Mouse (Mus musculus): Measurements from ENCODE around the gene Zyg11b. TPM values are rescaled to one million over a fixed set of nuclear protein-coding genes. Genes with fewer than 3 reads are reported as not detected.

Zyg11b gene
- polyA plus RNA-seq, 1 experiment from 2014 or later: 5.2 TPM

- no peak for DNase-seq (ENCODE audit: low spot score)
- ATAC-seq: no peak
- under 1% methylated on average over 13 of the region's 14 CpGs for WGBS
- Histone ChIP-seq H3K4me3 (ENCODE audit: low read depth, low read length) (peak overlapping the region; percentile 91), H3K9ac (replicated peaks; ENCODE audit: low read depth) (peak overlapping the region; percentile 71), H3K9me3 (ENCODE audit: low read length) (no peaks in the 10 kb centered on the region), H3K4me2 (replicated peaks; ENCODE audit: low read depth, low read length) (peak overlapping the region; percentile 80), H3K4me1 (ENCODE audit: insufficient read depth, low read depth, low read length) (peaks cover 11% of the 10 kb centered on the region; the same call in 1 of the 2 replicates), H3K36me3 (ENCODE audit: insufficient read depth, low read length) (no peaks in the 10 kb centered on the region), H3K27me3 (replicated peaks; ENCODE audit: insufficient read depth, low read length) (no peaks in the 10 kb centered on the region), H3K27ac (ENCODE audit: low read length) (peak overlapping the region; percentile 93)
- TF ChIP-seq EP300 (IDR thresholded peaks at IDR 0.05) (no peak), CTCF (IDR thresholded peaks at IDR 0.05) (no peak)
Measured at GRCm38 (mm10) chr4:108300266-108300665, 630 bp downstream of the Zyg11b start.

DNA sequence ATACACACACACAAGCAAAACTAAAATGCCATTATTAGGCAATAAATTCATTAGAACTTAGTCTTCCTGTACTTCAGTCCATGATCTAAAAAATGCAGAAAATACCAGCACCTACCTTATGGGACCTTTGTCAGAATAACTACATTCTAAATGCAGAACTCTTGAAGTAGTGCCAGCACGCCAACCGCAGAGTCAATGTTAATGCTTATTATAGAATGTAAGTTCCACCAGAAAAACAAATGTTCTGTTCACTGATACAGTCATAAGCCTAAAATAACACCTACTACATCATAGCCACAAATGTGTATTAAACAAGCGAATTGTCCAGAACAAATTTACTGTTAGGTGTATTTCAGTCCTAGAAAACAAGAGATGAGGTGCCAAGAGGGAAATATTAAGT, 23.9 kb downstream of the Zyg11b start:
- 83% methylated on average over 3 of the region's 3 CpGs for WGBS
- H3K36me3 ChIP-seq (ENCODE audit: insufficient read depth, low read length): no peaks in the 10 kb centered on the region
- no peak overlapping the region for H3K4me3 ChIP-seq (ENCODE audit: low read depth, low read length)
- ATAC-seq (no peak), DNase-seq (ENCODE audit: low spot score) (no peak)
- H3K4me1 ChIP-seq (ENCODE audit: insufficient read depth, low read depth, low read length): no peaks in the 10 kb centered on the region
- H3K4me2 ChIP-seq (replicated peaks; ENCODE audit: low read depth, low read length): no peak overlapping the region
- TF ChIP-seq EP300 (IDR thresholded peaks at IDR 0.05): no peak
- TF ChIP-seq CTCF (IDR thresholded peaks at IDR 0.05): no peak
- no peak overlapping the region for H3K9ac ChIP-seq (replicated peaks; ENCODE audit: low read depth)
- H3K27ac ChIP-seq (ENCODE audit: low read length): no peak overlapping the region
- no peaks in the 10 kb centered on the region for H3K9me3 ChIP-seq (ENCODE audit: low read length)
- H3K27me3 ChIP-seq (replicated peaks; ENCODE audit: insufficient read depth, low read length): no peaks in the 10 kb centered on the region

DNA sequence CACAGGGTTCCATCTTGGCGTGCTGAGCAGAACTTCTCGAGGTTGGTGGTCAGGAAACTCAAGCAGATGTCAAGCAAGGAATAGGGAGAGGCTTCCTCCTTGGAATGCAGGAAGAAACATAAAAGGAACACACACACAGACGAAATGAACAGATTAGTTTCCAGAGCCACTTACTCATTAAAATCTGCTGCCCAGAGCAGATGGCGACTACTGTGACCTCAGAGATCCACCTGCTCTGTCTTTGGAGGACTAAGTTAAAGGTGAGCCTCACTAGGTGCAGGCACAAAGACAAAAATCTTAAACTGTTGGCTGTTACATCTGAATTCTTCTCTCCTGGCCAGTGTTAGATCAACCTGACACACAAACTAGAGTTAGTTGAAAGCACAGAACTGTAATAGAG, 28.6 kb downstream of the Zyg11b start:
- Histone ChIP-seq H3K27me3 (replicated peaks; ENCODE audit: insufficient read depth, low read length) (no peaks in the 10 kb centered on the region), H3K4me1 (ENCODE audit: insufficient read depth, low read depth, low read length) (no peaks in the 10 kb centered on the region), H3K27ac (ENCODE audit: low read length) (no peak overlapping the region), H3K4me2 (replicated peaks; ENCODE audit: low read depth, low read length) (no peak overlapping the region), H3K36me3 (ENCODE audit: insufficient read depth, low read length) (0 out of 2 replicates have a peak, but pooled peaks cover 4% of the 10 kb centered on the region), H3K9me3 (ENCODE audit: low read length) (no peaks in the 10 kb centered on the region), H3K9ac (replicated peaks; ENCODE audit: low read depth) (no peak overlapping the region), H3K4me3 (ENCODE audit: low read depth, low read length) (no peak overlapping the region)
- no peak for DNase-seq (ENCODE audit: low spot score)
- no peak for ATAC-seq
- 78% methylated on average over 4 of the region's 4 CpGs for WGBS
- TF ChIP-seq CTCF (IDR thresholded peaks at IDR 0.05): no peak
- TF ChIP-seq EP300 (IDR thresholded peaks at IDR 0.05): no peak

GRCm38 (mm10) chr4:108265774-108266173, 35.1 kb downstream of the Zyg11b start:
- no peaks in the 10 kb centered on the region for H3K4me1 ChIP-seq (ENCODE audit: insufficient read depth, low read depth, low read length)
- TF ChIP-seq EP300 (IDR thresholded peaks at IDR 0.05): no peak
- TF ChIP-seq CTCF (IDR thresholded peaks at IDR 0.05): no peak
- DNase-seq (ENCODE audit: low spot score): no peak
- H3K4me3 ChIP-seq (ENCODE audit: low read depth, low read length): no peak overlapping the region
- no peak overlapping the region for H3K27ac ChIP-seq (ENCODE audit: low read length)
- no peaks in the 10 kb centered on the region for H3K9me3 ChIP-seq (ENCODE audit: low read length)
- no peak overlapping the region for H3K9ac ChIP-seq (replicated peaks; ENCODE audit: low read depth)
- 82% methylated on average over 7 of the region's 7 CpGs for WGBS
- no peak overlapping the region for H3K4me2 ChIP-seq (replicated peaks; ENCODE audit: low read depth, low read length)
- H3K36me3 ChIP-seq (ENCODE audit: insufficient read depth, low read length): peaks cover 18% of the 10 kb centered on the region; the same call in 1 of the 2 replicates
- no peak for ATAC-seq
- H3K27me3 ChIP-seq (replicated peaks; ENCODE audit: insufficient read depth, low read length): no peaks in the 10 kb centered on the region

DNA sequence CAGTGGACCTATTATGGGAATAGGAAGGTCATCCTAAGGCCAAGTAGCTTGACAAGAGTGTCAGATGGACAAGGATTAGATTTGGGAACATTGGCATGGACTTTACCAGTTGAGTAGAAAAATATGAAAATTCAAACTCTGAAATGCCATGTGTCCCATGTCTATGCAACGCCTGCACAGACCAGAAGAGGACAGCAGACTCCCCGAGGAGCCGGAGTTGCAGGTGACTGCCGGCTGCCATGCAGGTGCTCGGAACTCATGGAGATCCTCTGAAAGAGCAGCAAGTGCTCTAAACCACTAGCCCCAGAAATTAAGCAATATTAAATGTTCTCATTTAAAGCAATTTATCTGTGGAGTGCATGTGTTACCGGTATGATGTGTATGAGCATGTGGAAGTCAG, 47.6 kb downstream of the Zyg11b start:
- H3K36me3 ChIP-seq (ENCODE audit: insufficient read depth, low read length): peaks cover 33% of the 10 kb centered on the region
- H3K27me3 ChIP-seq (replicated peaks; ENCODE audit: insufficient read depth, low read length): no peaks in the 10 kb centered on the region
- ATAC-seq: no peak
- no peak for DNase-seq (ENCODE audit: low spot score)
- H3K4me2 ChIP-seq (replicated peaks; ENCODE audit: low read depth, low read length): no peak overlapping the region
- H3K9ac ChIP-seq (replicated peaks; ENCODE audit: low read depth): no peak overlapping the region
- TF ChIP-seq EP300 (IDR thresholded peaks at IDR 0.05) (no peak), CTCF (IDR thresholded peaks at IDR 0.05) (peak; percentile 49)
- no peak overlapping the region for H3K27ac ChIP-seq (ENCODE audit: low read length)
- H3K9me3 ChIP-seq (ENCODE audit: low read length): no peaks in the 10 kb centered on the region
- H3K4me3 ChIP-seq (ENCODE audit: low read depth, low read length): no peak overlapping the region
- 95% methylated on average over 6 of the region's 6 CpGs for WGBS
- H3K4me1 ChIP-seq (ENCODE audit: insufficient read depth, low read depth, low read length): no peaks in the 10 kb centered on the region

DNA sequence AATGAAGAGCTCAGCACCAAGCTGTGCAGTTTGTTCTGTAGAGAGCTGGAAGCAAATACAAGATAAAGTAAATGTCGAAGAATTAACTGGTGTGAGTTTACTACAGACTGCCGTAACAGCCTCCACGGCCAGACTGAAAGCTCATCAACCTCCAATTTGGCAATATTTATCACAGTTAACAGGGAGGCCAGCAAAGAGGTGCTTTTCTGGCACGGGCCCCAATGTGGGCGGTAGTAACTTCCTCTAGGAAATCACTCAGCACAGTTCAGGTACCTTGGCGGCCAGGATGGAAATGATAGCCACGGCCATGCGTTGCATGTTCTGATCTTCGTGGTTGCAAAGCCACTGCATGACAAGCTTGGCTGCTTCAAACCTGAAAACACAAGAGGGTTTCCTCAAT, 50.4 kb downstream of the Zyg11b start:
- TF ChIP-seq CTCF (IDR thresholded peaks at IDR 0.05): no peak
- no peak for TF ChIP-seq EP300 (IDR thresholded peaks at IDR 0.05)
- H3K27me3 ChIP-seq (replicated peaks; ENCODE audit: insufficient read depth, low read length): no peaks in the 10 kb centered on the region
- DNase-seq (ENCODE audit: low spot score): no peak
- H3K9ac ChIP-seq (replicated peaks; ENCODE audit: low read depth): no peak overlapping the region
- peaks cover 30% of the 10 kb centered on the region for H3K36me3 ChIP-seq (ENCODE audit: insufficient read depth, low read length)
- WGBS: 87% methylated on average over 9 of the region's 9 CpGs
- no peaks in the 10 kb centered on the region for H3K9me3 ChIP-seq (ENCODE audit: low read length)
- no peak overlapping the region for H3K27ac ChIP-seq (ENCODE audit: low read length)
- no peak for ATAC-seq
- H3K4me3 ChIP-seq (ENCODE audit: low read depth, low read length): no peak overlapping the region
- H3K4me2 ChIP-seq (replicated peaks; ENCODE audit: low read depth, low read length): no peak overlapping the region
- H3K4me1 ChIP-seq (ENCODE audit: insufficient read depth, low read depth, low read length): no peaks in the 10 kb centered on the region

GRCm38 (mm10) chr4:108249314-108249713, 51.6 kb downstream of the Zyg11b start:
- Histone ChIP-seq H3K9me3 (ENCODE audit: low read length) (no peaks in the 10 kb centered on the region), H3K4me2 (replicated peaks; ENCODE audit: low read depth, low read length) (no peak overlapping the region), H3K27ac (ENCODE audit: low read length) (no peak overlapping the region), H3K9ac (replicated peaks; ENCODE audit: low read depth) (no peak overlapping the region), H3K4me3 (ENCODE audit: low read depth, low read length) (no peak overlapping the region), H3K4me1 (ENCODE audit: insufficient read depth, low read depth, low read length) (no peaks in the 10 kb centered on the region), H3K36me3 (ENCODE audit: insufficient read depth, low read length) (peaks cover 25% of the 10 kb centered on the region), H3K27me3 (replicated peaks; ENCODE audit: insufficient read depth, low read length) (no peaks in the 10 kb centered on the region)
- DNase-seq (ENCODE audit: low spot score): no peak
- WGBS: 84% methylated on average over 3 of the region's 3 CpGs
- ATAC-seq: no peak
- TF ChIP-seq CTCF (IDR thresholded peaks at IDR 0.05) (peak; percentile 26; the same call in 1 of the 2 replicates), EP300 (IDR thresholded peaks at IDR 0.05) (no peak)

All from lung, postnatal 0 days (tissue).